Mouse (Mus musculus): ENCODE results near the gene Nox1. TPM values are rescaled to one million over a fixed set of nuclear protein-coding genes. Genes with fewer than 3 reads are reported as not detected.

The Nox1 gene
- polyA plus RNA-seq, 1 experiment from 2014 or later = 0.26 TPM

GRCm38 (mm10) chrX:134128549-134128948 is 93.2 kb downstream of the Nox1 start:
- WGBS = 83% methylated on average over 3 of the region's 3 CpGs
- no peak overlapping the region for H3K4me2 ChIP-seq
- peaks cover 13% of the 10 kb centered on the region; the same call in 1 of the 2 replicates for H3K27me3 ChIP-seq (replicated peaks)
- H3K36me3 ChIP-seq = no peaks in the 10 kb centered on the region
- no peaks in the 10 kb centered on the region for H3K9me3 ChIP-seq (replicated peaks)
- H3K27ac ChIP-seq (replicated peaks) = no peak overlapping the region
- no peak overlapping the region for H3K4me3 ChIP-seq (replicated peaks)
- no peak overlapping the region for H3K9ac ChIP-seq (replicated peaks)
- ATAC-seq (ENCODE audit: low FRiP score) = no peak
- H3K4me1 ChIP-seq = no peaks in the 10 kb centered on the region

GRCm38 (mm10) chrX:134116417-134116816 is 105.3 kb downstream of the Nox1 start:
- Histone ChIP-seq H3K4me3 (replicated peaks) (no peak overlapping the region), H3K9ac (replicated peaks) (no peak overlapping the region), H3K4me1 (no peaks in the 10 kb centered on the region), H3K4me2 (no peak overlapping the region), H3K27me3 (replicated peaks) (0 out of 2 replicates have a peak, but pooled peaks cover 4% of the 10 kb centered on the region), H3K27ac (replicated peaks) (no peak overlapping the region), H3K9me3 (replicated peaks) (no peaks in the 10 kb centered on the region), H3K36me3 (no peaks in the 10 kb centered on the region)
- no peak for ATAC-seq (ENCODE audit: low FRiP score)
- 70% methylated on average over 3 of the region's 3 CpGs for whole genome bisulfite sequencing

- 0 out of 2 replicates have a peak, but pooled peaks cover 4% of the 10 kb centered on the region for H3K27me3 ChIP-seq (replicated peaks)
- no peak overlapping the region for H3K9ac ChIP-seq (replicated peaks)
- no peaks in the 10 kb centered on the region for H3K9me3 ChIP-seq (replicated peaks)
- H3K4me1 ChIP-seq = no peaks in the 10 kb centered on the region
- no peak for ATAC-seq (ENCODE audit: low FRiP score)
- H3K36me3 ChIP-seq = no peaks in the 10 kb centered on the region
- 93% methylated on average over 3 of the region's 3 CpGs for WGBS
- no peak overlapping the region for H3K27ac ChIP-seq (replicated peaks)
- H3K4me2 ChIP-seq = no peak overlapping the region
- H3K4me3 ChIP-seq (replicated peaks) = no peak overlapping the region
Measured at GRCm38 (mm10) chrX:134111767-134112166, 110.0 kb downstream of the Nox1 start.

- Histone ChIP-seq H3K4me3 (replicated peaks) (no peak overlapping the region), H3K27ac (replicated peaks) (no peak overlapping the region), H3K36me3 (no peaks in the 10 kb centered on the region), H3K27me3 (replicated peaks) (no peaks in the 10 kb centered on the region; the same call in 1 of the 2 replicates), H3K9ac (replicated peaks) (no peak overlapping the region), H3K4me2 (no peak overlapping the region), H3K9me3 (replicated peaks) (no peaks in the 10 kb centered on the region), H3K4me1 (no peaks in the 10 kb centered on the region)
- no peak for ATAC-seq (ENCODE audit: low FRiP score)
- 83% methylated on average over 2 of the region's 2 CpGs for WGBS
Measured at GRCm38 (mm10) chrX:134102641-134103040, 119.1 kb downstream of the Nox1 start.

- H3K36me3 ChIP-seq = peaks cover 24% of the 10 kb centered on the region
- no peaks in the 10 kb centered on the region for H3K9me3 ChIP-seq (replicated peaks)
- H3K4me3 ChIP-seq (replicated peaks) = no peak overlapping the region
- H3K27me3 ChIP-seq (replicated peaks) = no peaks in the 10 kb centered on the region
- no peak overlapping the region for H3K9ac ChIP-seq (replicated peaks)
- H3K27ac ChIP-seq (replicated peaks) = no peak overlapping the region
- ATAC-seq (ENCODE audit: low FRiP score) = no peak
- no peaks in the 10 kb centered on the region for H3K4me1 ChIP-seq
- WGBS = 41% methylated on average over 1 of the region's 1 CpGs
- H3K4me2 ChIP-seq = no peak overlapping the region
Measured at GRCm38 (mm10) chrX:134085453-134085852, 136.3 kb downstream of the Nox1 start.

GRCm38 (mm10) chrX:134059764-134060163 is 162.0 kb downstream of the Nox1 start:
- Histone ChIP-seq H3K4me3 (replicated peaks) (peak overlapping the region; percentile 58), H3K4me1 (peaks cover 9% of the 10 kb centered on the region; the same call in 1 of the 2 replicates), H3K36me3 (no peaks in the 10 kb centered on the region; the same call in 1 of the 2 replicates), H3K27ac (replicated peaks) (peak overlapping the region; percentile 89), H3K9ac (replicated peaks) (peak overlapping the region; percentile 62), H3K9me3 (replicated peaks) (no peaks in the 10 kb centered on the region), H3K27me3 (replicated peaks) (no peaks in the 10 kb centered on the region), H3K4me2 (peak overlapping the region; percentile 51)
- ATAC-seq (ENCODE audit: low FRiP score) = peak; percentile 20; the same call in 1 of the 2 replicates
- 18% methylated on average over 10 of the region's 10 CpGs for WGBS

- Histone ChIP-seq H3K4me2 (peak within 1 kb of the TSS; percentile 51), H3K4me3 (replicated peaks) (peak within 1 kb of the TSS; percentile 58), H3K4me1 (peaks cover 9% of the 10 kb centered on the region; the same call in 1 of the 2 replicates), H3K27ac (replicated peaks) (peak within 1 kb of the TSS; percentile 89), H3K9me3 (replicated peaks) (no peaks in the 10 kb centered on the region), H3K9ac (replicated peaks) (peak within 1 kb of the TSS; percentile 62), H3K27me3 (replicated peaks) (no peaks in the 10 kb centered on the region), H3K36me3 (no peaks in the 10 kb centered on the region; the same call in 1 of the 2 replicates)
- 24% methylated on average over 53 of the region's 77 CpGs for WGBS
- ATAC-seq (ENCODE audit: low FRiP score) = peak; percentile 99
Measured at GRCm38 (mm10) chrX:134058987-134059712, 162.6 kb downstream of the Nox1 start, which contains the start of gene Cstf2. TSS of gene Cstf2 (plus strand) at chrX:134059187.

- 69% methylated on average over 14 of the region's 14 CpGs for WGBS
- peak overlapping the region; percentile 51 for H3K4me2 ChIP-seq
- peaks cover 9% of the 10 kb centered on the region; the same call in 1 of the 2 replicates for H3K4me1 ChIP-seq
- H3K27me3 ChIP-seq (replicated peaks) = no peaks in the 10 kb centered on the region
- 0 out of 2 replicates have a peak overlapping the region, but pooled peaks have one; percentile 26 for H3K9ac ChIP-seq (replicated peaks)
- ATAC-seq (ENCODE audit: low FRiP score) = peak; percentile 19; the same call in 1 of the 2 replicates
- H3K9me3 ChIP-seq (replicated peaks) = no peaks in the 10 kb centered on the region
- H3K36me3 ChIP-seq = no peaks in the 10 kb centered on the region; the same call in 1 of the 2 replicates
- peak overlapping the region; percentile 89 for H3K27ac ChIP-seq (replicated peaks)
- H3K4me3 ChIP-seq (replicated peaks) = peak overlapping the region; percentile 58
Measured at GRCm38 (mm10) chrX:134058040-134058875, 163.5 kb downstream of the Nox1 start.

GRCm38 (mm10) chrX:134056897-134057296 is 164.9 kb downstream of the Nox1 start:
- Histone ChIP-seq H3K4me3 (replicated peaks) (no peak overlapping the region), H3K27me3 (replicated peaks) (no peaks in the 10 kb centered on the region), H3K36me3 (no peaks in the 10 kb centered on the region), H3K4me1 (peaks cover 9% of the 10 kb centered on the region; the same call in 1 of the 2 replicates), H3K9me3 (replicated peaks) (no peaks in the 10 kb centered on the region), H3K27ac (replicated peaks) (no peak overlapping the region), H3K4me2 (no peak overlapping the region), H3K9ac (replicated peaks) (no peak overlapping the region)
- no peak for ATAC-seq (ENCODE audit: low FRiP score)
- 86% methylated on average over 2 of the region's 2 CpGs for WGBS

GRCm38 (mm10) chrX:134048994-134049393 is 172.8 kb downstream of the Nox1 start:
- Histone ChIP-seq H3K27me3 (replicated peaks) (no peaks in the 10 kb centered on the region), H3K4me2 (no peak overlapping the region), H3K9ac (replicated peaks) (no peak overlapping the region), H3K4me1 (no peaks in the 10 kb centered on the region), H3K27ac (replicated peaks) (no peak overlapping the region), H3K4me3 (replicated peaks) (no peak overlapping the region), H3K36me3 (no peaks in the 10 kb centered on the region), H3K9me3 (replicated peaks) (no peaks in the 10 kb centered on the region)
- no peak for ATAC-seq (ENCODE audit: low FRiP score)
- 69% methylated on average over 1 of the region's 1 CpGs for WGBS
